Mouse (Mus musculus) cortical plate, adult 2 months (tissue): ENCODE measurements at regions not wholly inside any gene's neighbourhood (a gene's known extent, or its start where the extent isn't known, plus 50 kb on each side); places are given as distances from the start of the nearest gene placed in this dataset.

Source experiments
- H3K27ac ChIP-seq: fragments of 200-500 bp; 2 replicates; pipeline ENCODE4 v1.5.1; 2012; ENCODE audit warnings: low read length, control low read depth, inconsistent platforms; ENCODE audit not compliant: insufficient read depth
- H3K4me1 ChIP-seq: fragments of 200-500 bp; 2 replicates; pipeline ENCODE4 v1.6.1; 2011; ENCODE audit warnings: low read length; ENCODE audit not compliant: control insufficient read depth, insufficient read depth
- H3K4me3 ChIP-seq: fragments of 200-500 bp; 2 replicates; pipeline ENCODE4 v1.5.1; 2011; ENCODE audit warnings: mild to moderate bottlenecking, low read length, control low read depth; ENCODE audit not compliant: insufficient read depth
- CTCF ChIP-seq: fragments of 200-500 bp; IDR thresholded peaks from 2 replicates; pipeline ENCODE4 v1.5.1; 2011; ENCODE audit warnings: mild to moderate bottlenecking, control low read depth, low read length; ENCODE audit not compliant: insufficient read depth; ENCODE audit errors: extremely low read depth
- POLR2A ChIP-seq: fragments of 200-500 bp; IDR thresholded peaks from 2 replicates; pipeline ENCODE4 v1.6.1; 2011; ENCODE audit warnings: mild to moderate bottlenecking, low read length, control low read depth; ENCODE audit not compliant: insufficient read depth; ENCODE audit errors: extremely low read depth

DNA sequence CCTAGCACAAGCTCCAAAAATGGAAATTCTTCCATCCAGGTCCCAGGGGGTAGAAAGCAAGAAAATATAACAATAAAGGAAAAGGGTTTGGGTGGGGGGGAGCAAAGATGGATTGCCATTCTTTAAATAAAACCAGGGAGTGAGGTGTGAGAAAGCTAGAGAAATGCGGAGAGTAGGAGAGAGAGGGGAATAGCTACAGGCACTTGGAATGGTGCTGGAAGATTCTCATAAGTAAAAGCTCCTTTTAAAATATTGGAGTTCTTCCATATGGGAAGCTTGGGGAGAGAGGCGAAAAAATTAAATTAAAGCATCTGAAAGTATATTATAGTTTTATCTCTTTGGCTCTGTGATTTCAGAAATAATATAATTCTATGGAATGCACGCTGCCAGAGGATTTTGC, 328.6 kb downstream of the Rnf144a start:
- no peak overlapping the region for H3K4me3 ChIP-seq
- TF ChIP-seq CTCF: no peak
- no peak for TF ChIP-seq POLR2A
- peaks cover 8% of the 10 kb centered on the region for H3K4me1 ChIP-seq
- no peak overlapping the region; the same call in 1 of the 2 replicates for H3K27ac ChIP-seq

DNA sequence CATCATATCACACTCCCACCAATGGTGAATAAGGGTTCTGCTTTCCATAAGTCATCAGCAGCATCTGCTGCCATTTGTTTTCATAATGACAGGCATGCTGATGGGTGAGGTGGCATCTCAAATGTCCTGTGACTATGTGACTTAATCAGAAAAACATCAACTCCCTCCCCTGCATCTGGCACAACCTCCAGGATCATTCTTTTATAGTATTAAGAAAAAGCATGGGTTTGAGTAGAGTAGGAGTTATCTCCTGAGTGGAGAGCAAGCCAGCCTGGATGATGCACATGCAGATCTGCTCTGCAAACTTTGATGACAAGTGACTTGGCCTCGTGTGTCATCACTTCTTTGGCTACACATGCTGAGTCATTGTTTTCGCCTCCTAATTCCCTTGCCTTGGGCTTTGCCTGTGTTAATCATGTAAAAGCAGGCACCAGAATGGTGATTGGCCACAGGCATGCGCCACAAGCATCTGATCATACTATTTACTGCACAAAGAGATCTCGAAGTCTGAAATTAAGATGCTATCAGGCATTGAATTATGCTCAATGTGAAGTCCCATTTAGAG, 335.9 kb downstream of the Rnf144a start:
- no peak for TF ChIP-seq CTCF
- no peak for TF ChIP-seq POLR2A
- H3K4me1 ChIP-seq: no peaks in the 10 kb centered on the region
- H3K27ac ChIP-seq: no peak overlapping the region
- H3K4me3 ChIP-seq: no peak overlapping the region

DNA sequence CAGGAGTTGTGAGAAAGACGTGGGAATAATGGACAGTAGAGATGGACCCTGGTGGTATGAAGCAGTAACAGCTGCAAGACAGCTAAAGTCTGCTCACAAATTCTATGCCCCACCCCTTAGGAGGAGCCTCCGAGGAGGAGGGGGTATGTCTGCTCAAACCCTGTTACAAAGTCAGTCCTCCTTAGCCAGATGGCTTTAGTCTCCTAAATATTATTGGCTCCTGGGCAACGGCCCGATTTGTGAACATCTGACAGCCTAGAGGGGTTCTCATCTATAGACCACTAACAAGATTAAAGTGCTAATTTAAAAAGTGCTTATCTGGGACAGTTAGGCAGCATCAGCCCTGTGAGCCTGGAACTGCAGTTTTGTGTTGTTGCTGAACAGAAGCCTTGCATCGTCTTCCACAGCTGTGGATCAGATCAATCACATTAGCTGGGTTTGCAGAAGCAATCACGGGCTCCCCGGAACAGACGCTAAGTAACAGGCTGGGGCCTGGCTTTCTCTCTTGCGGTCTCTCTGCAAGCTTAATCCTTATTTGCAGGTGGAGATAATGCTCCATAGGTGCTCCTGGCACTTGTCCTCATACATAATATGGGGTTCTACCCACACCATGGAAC, 339.3 kb downstream of the Rnf144a start:
- H3K27ac ChIP-seq: no peak overlapping the region
- H3K4me1 ChIP-seq: no peaks in the 10 kb centered on the region
- H3K4me3 ChIP-seq: no peak overlapping the region
- TF ChIP-seq CTCF (no peak), POLR2A (no peak)

DNA sequence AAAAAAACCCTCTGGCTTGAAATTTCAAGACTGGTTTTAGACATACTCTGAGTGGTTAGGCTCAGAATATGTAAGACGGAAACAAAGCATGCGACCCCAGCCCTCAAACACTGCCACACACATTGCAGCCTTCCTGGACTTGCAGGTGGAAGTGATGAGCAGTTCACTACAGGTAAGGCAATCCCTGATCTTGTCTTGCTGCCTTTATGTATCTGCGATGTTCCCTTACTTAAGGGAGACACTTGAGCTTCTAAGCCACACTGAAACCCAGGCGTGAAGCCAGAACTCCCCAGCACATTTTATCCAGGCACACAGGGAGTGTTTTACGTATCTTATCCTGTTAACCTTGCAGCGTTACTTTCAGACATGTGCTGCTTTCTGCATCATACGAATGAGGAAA, 342.9 kb downstream of the Rnf144a start:
- H3K4me1 ChIP-seq: no peaks in the 10 kb centered on the region
- no peak for TF ChIP-seq POLR2A
- no peak overlapping the region for H3K27ac ChIP-seq
- H3K4me3 ChIP-seq: no peak overlapping the region

DNA sequence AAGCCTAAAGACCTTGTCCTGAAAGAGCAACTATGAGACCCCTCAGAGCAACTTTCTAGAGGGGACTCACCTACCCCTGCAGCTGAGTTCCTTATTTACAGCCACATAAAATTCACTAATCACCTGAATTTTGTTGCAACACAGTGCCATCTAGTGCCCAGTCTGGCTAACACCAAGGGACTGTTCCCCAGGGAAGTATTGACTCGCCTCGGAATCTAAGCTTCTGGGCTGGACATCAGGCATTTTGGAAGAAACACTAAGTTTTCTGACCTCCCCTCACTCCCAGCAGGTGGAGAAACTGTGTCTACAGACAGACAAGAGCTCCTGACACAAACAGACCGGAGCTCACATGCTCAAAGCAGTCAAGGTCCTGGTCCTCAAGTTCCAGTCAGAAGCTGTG, 343.4 kb downstream of the Rnf144a start:
- Histone ChIP-seq H3K27ac (no peak overlapping the region), H3K4me3 (no peak overlapping the region), H3K4me1 (no peaks in the 10 kb centered on the region)
- peak; percentile 72 for TF ChIP-seq CTCF
- no peak for TF ChIP-seq POLR2A

DNA sequence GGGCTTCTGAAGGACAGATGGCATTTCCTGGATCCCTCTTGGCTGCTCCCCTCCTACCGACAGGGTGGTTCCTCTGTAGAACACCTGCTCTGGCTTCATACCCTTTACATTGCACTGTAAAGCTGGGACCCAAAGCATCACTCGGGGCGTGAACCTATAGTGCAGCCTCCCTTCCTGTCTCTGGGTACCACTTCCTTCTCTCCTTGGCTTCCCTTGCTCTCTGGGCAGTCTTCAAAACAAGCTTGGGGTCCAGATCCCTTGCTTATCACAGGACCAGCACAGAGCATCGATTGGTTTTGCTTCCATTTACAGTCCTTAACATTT, 346.4 kb downstream of the Rnf144a start:
- Histone ChIP-seq H3K4me1 (no peaks in the 10 kb centered on the region), H3K4me3 (no peak overlapping the region), H3K27ac (no peak overlapping the region)
- TF ChIP-seq CTCF: no peak
- no peak for TF ChIP-seq POLR2A

DNA sequence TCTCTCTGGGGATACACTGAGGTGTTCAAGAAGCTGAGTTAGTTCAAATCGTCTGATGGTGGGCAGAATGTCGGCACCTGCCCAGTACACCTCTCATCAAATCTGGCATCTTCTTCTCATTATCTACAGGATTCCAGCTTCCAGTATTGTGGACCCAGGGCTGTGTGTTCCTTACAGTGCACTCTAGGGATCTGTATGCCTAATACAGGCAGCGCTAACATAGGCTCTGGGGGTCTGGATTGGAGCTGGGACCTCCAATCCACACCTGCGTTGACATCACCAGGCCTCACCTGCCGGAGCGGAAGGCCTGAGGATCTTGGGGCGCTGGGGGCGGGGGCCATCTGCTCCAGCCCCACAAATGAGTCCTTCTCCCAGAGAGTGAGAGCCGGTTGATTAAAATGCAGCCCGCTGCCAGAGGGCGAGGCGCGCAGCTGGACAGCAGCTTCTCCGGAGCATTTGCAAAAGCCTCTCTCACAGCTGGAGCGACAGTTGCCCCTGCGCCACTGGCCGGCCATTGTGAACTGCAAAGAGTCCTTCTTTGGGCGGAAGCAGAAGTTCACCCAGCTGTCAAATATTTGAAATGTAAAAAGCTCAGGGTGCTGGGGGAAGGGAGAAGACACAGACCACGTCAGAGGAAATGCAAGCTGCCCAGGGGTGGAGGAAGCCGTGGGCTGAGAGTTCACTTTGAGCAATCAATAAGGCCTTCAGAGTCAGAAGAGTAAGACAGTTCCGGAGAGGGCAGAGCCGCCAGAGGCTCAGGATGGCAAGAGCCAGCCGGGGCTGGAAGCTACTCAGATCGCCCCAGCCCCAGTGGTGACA, 347.0 kb downstream of the Rnf144a start:
- H3K4me3 ChIP-seq: no peak overlapping the region
- TF ChIP-seq CTCF: no peak
- TF ChIP-seq POLR2A: no peak
- H3K27ac ChIP-seq: no peak overlapping the region

DNA sequence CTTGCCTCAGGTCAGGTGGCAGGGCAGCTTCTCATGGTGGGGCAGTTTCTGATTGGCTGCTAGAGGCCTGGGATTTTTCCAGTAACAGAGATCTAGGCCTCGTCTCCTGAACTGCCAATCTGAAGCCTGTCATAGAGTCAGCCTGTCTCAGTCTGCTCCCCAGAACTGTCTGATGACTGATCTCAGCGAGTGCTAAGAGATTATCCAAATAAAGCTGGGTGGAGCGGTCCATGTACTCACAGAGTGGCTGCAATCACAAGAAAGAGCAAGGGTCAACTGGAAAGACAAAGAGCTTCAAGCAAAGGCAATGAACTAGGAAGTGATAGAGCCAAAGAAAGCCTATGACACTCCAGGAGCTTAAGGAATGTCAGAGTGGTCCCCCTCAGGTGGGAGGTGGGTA, 354.7 kb downstream of the Rnf144a start:
- Histone ChIP-seq H3K27ac (no peak overlapping the region), H3K4me1 (no peaks in the 10 kb centered on the region), H3K4me3 (no peak overlapping the region)
- TF ChIP-seq CTCF (no peak), POLR2A (no peak)

More for the DNA sequence above, 347.0 kb downstream of the Rnf144a start:
- H3K4me1 ChIP-seq: no peaks in the 10 kb centered on the region

DNA sequence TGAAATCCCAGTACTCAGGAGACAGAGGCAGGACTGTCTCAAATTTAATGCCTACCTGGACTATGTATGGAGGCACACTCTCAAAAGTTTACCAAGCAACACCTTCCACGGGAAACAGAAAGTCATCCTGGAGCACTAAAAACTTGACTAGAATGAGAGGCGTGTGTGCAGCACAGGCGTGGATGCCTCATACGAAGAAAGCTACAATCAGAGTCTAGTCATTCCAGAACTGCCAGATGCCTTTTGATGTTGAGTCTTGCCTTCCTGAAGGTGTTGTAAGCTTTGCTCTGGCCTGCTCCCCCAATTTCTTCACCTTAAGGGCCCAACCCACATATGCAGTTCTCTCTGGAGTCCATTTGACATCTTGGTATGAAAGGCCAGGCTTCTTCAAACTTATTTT, 356.0 kb downstream of the Rnf144a start:
- Histone ChIP-seq H3K4me3 (no peak overlapping the region), H3K4me1 (no peaks in the 10 kb centered on the region), H3K27ac (no peak overlapping the region)
- no peak for TF ChIP-seq POLR2A
- no peak for TF ChIP-seq CTCF

DNA sequence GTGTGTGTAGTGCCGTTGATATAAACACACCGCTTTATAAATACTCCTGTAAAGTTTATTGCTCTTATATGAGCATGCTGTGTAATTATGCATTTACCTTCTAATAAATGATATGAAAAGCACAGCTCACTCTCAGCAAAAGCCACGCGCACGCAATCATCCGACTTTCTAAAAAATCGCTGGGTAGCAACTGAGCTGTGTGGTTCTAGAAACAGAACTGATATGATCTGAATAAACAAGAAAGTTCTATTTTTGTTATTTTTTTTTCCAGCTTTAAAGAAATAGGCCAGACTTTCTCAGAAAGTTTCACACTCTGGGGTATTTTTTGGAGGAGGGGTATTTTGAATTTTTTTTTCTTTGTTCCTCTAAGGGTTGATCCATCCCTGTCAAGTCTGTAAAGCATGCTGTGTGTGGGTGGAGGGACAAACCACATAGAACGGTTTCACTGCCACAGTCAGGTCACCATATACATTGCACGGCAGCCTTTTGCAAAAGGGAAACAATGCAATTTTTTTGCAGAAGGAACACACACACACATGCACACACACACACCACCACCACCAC, 357.5 kb downstream of the Rnf144a start:
- Histone ChIP-seq H3K27ac (no peak overlapping the region), H3K4me3 (no peak overlapping the region), H3K4me1 (no peaks in the 10 kb centered on the region)
- TF ChIP-seq CTCF (no peak), POLR2A (no peak)
